Mouse (Mus musculus): ENCODE results near the gene Ccdc57.

Ccdc57 gene

GRCm38 (mm10) chr11:120822831-120823550 is 109.7 kb downstream of the Ccdc57 start:
- in situ Hi-C loops (cut with MboI; ENCODE audit: low sequenced_read_pairs): no loop called here

- in situ Hi-C loops (cut with MboI; ENCODE audit: low sequenced_read_pairs): no loop called here
Measured at GRCm38 (mm10) chr11:120822321-120822720, 110.4 kb downstream of the Ccdc57 start.

- in situ Hi-C loops (cut with MboI; ENCODE audit: low sequenced_read_pairs): no loop called here
Measured at GRCm38 (mm10) chr11:120821076-120821922, 111.4 kb downstream of the Ccdc57 start.

GRCm38 (mm10) chr11:120820546-120820945 is 112.1 kb downstream of the Ccdc57 start:
- in situ Hi-C loops (cut with MboI; ENCODE audit: low sequenced_read_pairs): no loop called here

GRCm38 (mm10) chr11:120819556-120819955 is 113.1 kb downstream of the Ccdc57 start:
- in situ Hi-C loops (cut with MboI; ENCODE audit: low sequenced_read_pairs): no loop called here

GRCm38 (mm10) chr11:120818251-120818650 is 114.4 kb downstream of the Ccdc57 start:
- in situ Hi-C loops (cut with MboI; ENCODE audit: low sequenced_read_pairs): no loop called here

GRCm38 (mm10) chr11:120817358-120817757 is 115.3 kb downstream of the Ccdc57 start:
- in situ Hi-C loops (cut with MboI; ENCODE audit: low sequenced_read_pairs): no loop called here

GRCm38 (mm10) chr11:120812068-120812467 is 120.6 kb downstream of the Ccdc57 start:
- in situ Hi-C loops (cut with MboI; ENCODE audit: low sequenced_read_pairs): no loop called here

GRCm38 (mm10) chr11:120808010-120808409 is 124.7 kb downstream of the Ccdc57 start:
- in situ Hi-C loops (cut with MboI; ENCODE audit: low sequenced_read_pairs): no loop called here

- in situ Hi-C loops (cut with MboI; ENCODE audit: low sequenced_read_pairs): no loop called here
Measured at GRCm38 (mm10) chr11:120805375-120806298, 127.0 kb downstream of the Ccdc57 start.

GRCm38 (mm10) chr11:120804769-120805168 is 127.9 kb downstream of the Ccdc57 start:
- in situ Hi-C loops (cut with MboI; ENCODE audit: low sequenced_read_pairs): no loop called here

GRCm38 (mm10) chr11:120804274-120804673 is 128.4 kb downstream of the Ccdc57 start:
- in situ Hi-C loops (cut with MboI; ENCODE audit: low sequenced_read_pairs): no loop called here

GRCm38 (mm10) chr11:120800061-120800904 is 132.4 kb downstream of the Ccdc57 start:
- in situ Hi-C loops (cut with MboI; ENCODE audit: low sequenced_read_pairs): no loop called here

GRCm38 (mm10) chr11:120799316-120799890 is 133.3 kb downstream of the Ccdc57 start:
- in situ Hi-C loops (cut with MboI; ENCODE audit: low sequenced_read_pairs): no loop called here

GRCm38 (mm10) chr11:120798244-120798643 is 134.4 kb downstream of the Ccdc57 start:
- in situ Hi-C loops (cut with MboI; ENCODE audit: low sequenced_read_pairs): no loop called here

GRCm38 (mm10) chr11:120796614-120796946 is 136.1 kb downstream of the Ccdc57 start:
- in situ Hi-C loops (cut with MboI; ENCODE audit: low sequenced_read_pairs): no loop called here

GRCm38 (mm10) chr11:120795756-120796613 is 136.7 kb downstream of the Ccdc57 start, which contains the start of gene Dus1l:
Dus1l (minus strand) TSS chr11:120796403.
- in situ Hi-C loops (cut with MboI; ENCODE audit: low sequenced_read_pairs): no loop called here

GRCm38 (mm10) chr11:120792652-120793051 is 140.0 kb downstream of the Ccdc57 start:
- in situ Hi-C loops (cut with MboI; ENCODE audit: low sequenced_read_pairs): no loop called here

GRCm38 (mm10) chr11:120789810-120790209 is 142.9 kb downstream of the Ccdc57 start:
- in situ Hi-C loops (cut with MboI; ENCODE audit: low sequenced_read_pairs): no loop called here

Data from CH12F3 (cell line).